Mouse (Mus musculus) liver, embryonic 16.5 days (tissue): ENCODE measurements around the gene Olfr47. TPM values are rescaled to one million over a fixed set of nuclear protein-coding genes. Genes with fewer than 3 reads are reported as not detected.
"Not testable (repeated sequence)": the region's sequence is repeated elsewhere in the genome, so short reads cannot be mapped to it uniquely, and the experiment has no call there.

Source experiments
- ATAC-seq: fragments of 200-750 bp; cut with Nextera tagmentation; 2 replicates; pipeline ENCODE4 v1.8.0; 2017; ENCODE audit warnings: low read depth, mild to moderate bottlenecking, moderate number of reproducible peaks, moderate library complexity
- H3K27ac ChIP-seq: fragments of 300-500 bp; sonication (generic); 2 replicates; pipeline ENCODE4 v1.5.1; 2014; ENCODE audit warnings: mild to moderate bottlenecking, low read length
- H3K27me3 ChIP-seq: fragments of 300-500 bp; sonication (generic); 2 replicates; pipeline ENCODE4 v1.6.1; 2014; ENCODE audit warnings: low read depth, low read length, mixed read lengths; ENCODE audit not compliant: control insufficient read depth, insufficient read depth
- H3K36me3 ChIP-seq: fragments of 300-500 bp; sonication (generic); 2 replicates; pipeline ENCODE4 v1.6.1; 2014; ENCODE audit warnings: mild to moderate bottlenecking; ENCODE audit not compliant: control insufficient read depth, insufficient read depth
- H3K4me1 ChIP-seq: fragments of 300-500 bp; sonication (generic); 2 replicates; pipeline ENCODE4 v1.6.1; 2014; ENCODE audit warnings: low read depth, low read length, mixed read lengths; ENCODE audit not compliant: control insufficient read depth
- H3K4me2 ChIP-seq: fragments of 300-500 bp; sonication (generic); 2 replicates; pipeline ENCODE4 v1.6.1; 2014; ENCODE audit warnings: low read depth, low read length, mixed read lengths
- H3K4me3 ChIP-seq: fragments of 300-500 bp; sonication (generic); 2 replicates; pipeline ENCODE4 v1.5.1; 2014; ENCODE audit warnings: low read depth, mild to moderate bottlenecking, low read length
- H3K9ac ChIP-seq: fragments of 300-500 bp; sonication (generic); 2 replicates; pipeline ENCODE4 v1.6.1; 2014; ENCODE audit warnings: low read depth, low read length
- H3K9me3 ChIP-seq: fragments of 300-500 bp; sonication (generic); replicated peaks from 2 replicates; pipeline ENCODE4 v1.6.1; 2016; ENCODE audit warnings: low read length; ENCODE audit not compliant: control insufficient read depth
- WGBS: fragments of 180-500 bp; shearing (Covaris S2); extraction: QIAGEN DNeasy Blood & Tissue Kit; methylation state at CpG from one replicate; pipeline ENCODE4 v1.1.7; 2014; ENCODE audit not compliant: insufficient replicate concordance; 5-methylcytosine and 5-hydroxymethylcytosine counted together
- polyA plus RNA-seq: library from polyadenylated mRNA; unstranded; fragments of >200 nt; fragmentation: Nextera tagmentation; extraction: Ambion mirVana; gene quantifications from 2 replicates; pipeline ENCODE4 v1.2.1, GENCODE M21; 2015

Gene Olfr47
- not detected in 2 replicates for polyA plus RNA-seq

DNA sequence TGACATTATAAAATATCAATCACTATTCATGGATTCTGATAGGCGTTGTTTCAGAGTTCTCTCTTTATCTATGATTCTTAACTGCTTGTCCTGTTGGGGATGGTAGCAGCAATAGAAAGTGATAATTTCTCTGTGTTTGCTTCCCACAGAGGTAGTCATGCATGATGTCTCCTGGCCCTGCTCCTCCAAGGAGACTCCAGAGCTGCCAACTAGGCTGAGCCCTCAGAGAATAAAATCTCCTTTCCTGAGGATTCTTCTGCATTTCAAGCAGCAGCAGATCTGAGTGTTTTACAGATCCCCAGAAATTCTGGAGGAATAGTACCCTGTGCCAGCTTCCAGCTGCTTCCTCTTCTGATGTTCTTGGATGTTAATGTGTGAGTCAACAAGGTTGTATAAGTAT lies at the start of gene Olfr47:
TSS of gene Olfr47 (plus strand) at position 275 of the 400 bp plus-strand sequence.
- H3K9me3 ChIP-seq, H3K4me2 ChIP-seq, H3K36me3 ChIP-seq, H3K27ac ChIP-seq, ATAC-seq, H3K4me1 ChIP-seq, H3K27me3 ChIP-seq, H3K9ac ChIP-seq, H3K4me3 ChIP-seq: not testable (repeated sequence)
- WGBS = 47% methylated on average over 1 of the region's 1 CpGs

DNA sequence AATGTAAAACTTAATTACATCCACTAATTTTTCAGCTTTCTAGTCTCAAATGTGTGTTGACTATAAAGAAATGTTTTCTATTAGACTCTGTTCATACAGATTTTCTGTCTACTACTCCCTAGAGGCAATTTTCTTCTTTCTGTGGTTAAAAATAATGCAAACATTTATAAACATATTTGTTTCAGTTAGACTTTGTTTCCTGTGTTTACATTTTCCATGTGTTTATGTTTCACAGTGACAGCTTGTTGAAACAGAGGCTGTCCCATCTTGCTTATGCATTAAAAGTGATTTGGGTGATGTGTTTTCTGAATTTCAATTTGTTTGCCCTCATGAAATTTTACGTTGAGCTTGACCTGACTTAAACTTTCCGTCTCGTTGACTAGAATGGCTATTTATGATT lies 40.3 kb upstream of the Olfr47 start:
- H3K4me1 ChIP-seq = no peaks in the 10 kb centered on the region
- H3K4me3 ChIP-seq = no peak overlapping the region
- no peak overlapping the region for H3K4me2 ChIP-seq
- no peak for ATAC-seq
- no peaks in the 10 kb centered on the region for H3K36me3 ChIP-seq
- no peak overlapping the region for H3K27ac ChIP-seq
- no peak overlapping the region for H3K9ac ChIP-seq
- WGBS = 52% methylated on average over 3 of the region's 3 CpGs
- H3K9me3 ChIP-seq = no peaks in the 10 kb centered on the region
- no peaks in the 10 kb centered on the region for H3K27me3 ChIP-seq

DNA sequence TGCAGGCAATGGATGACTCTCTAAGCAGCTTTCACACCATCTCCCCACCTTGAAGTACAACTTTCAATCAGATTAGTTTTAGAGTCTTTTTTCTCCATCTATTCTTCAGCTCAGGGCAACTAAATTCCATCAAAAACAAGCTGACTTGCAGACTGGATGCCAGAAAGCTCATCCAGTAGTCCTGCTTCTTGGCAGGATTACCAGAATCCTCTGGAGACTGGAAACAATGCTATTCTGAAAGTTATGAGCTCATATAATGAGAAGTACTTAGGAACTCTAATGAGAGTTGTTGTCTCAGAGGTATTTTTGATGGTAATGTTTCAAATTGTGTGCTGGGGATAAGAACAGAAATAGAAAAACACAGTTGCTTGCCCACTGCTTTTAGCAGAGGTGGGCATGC lies 34.5 kb upstream of the Olfr47 start, which contains the start of gene Olfr435:
TSS of gene Olfr435 (plus strand) at position 366 of the 400 bp plus-strand sequence.
- no peak for ATAC-seq

DNA sequence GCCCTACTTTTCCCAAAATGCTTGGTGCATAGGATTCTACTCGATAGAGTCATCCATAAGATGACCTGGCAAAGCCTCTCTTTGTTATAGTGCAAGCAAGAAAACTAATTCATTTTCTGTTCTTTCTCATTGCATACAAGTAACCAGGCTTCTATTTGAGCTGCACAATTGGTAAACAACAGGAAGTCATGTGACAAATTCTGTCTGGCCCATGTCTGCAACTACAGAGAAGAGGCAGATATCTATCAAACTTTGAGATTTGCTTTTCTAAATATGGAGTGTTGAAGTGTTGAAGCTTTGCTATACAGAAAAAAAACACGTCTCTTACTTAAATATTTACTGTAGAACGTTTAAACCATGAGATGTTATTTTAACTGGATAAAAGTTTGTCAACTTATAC lies 33.2 kb upstream of the Olfr47 start:
- Histone ChIP-seq H3K27me3 (no peaks in the 10 kb centered on the region), H3K9ac (no peak overlapping the region), H3K4me1 (no peaks in the 10 kb centered on the region), H3K9me3 (no peaks in the 10 kb centered on the region), H3K36me3 (no peaks in the 10 kb centered on the region), H3K27ac (no peak overlapping the region), H3K4me2 (no peak overlapping the region), H3K4me3 (no peak overlapping the region)
- WGBS = 40% methylated on average over 3 of the region's 3 CpGs
- no peak for ATAC-seq

More for the DNA sequence above, 34.5 kb upstream of the Olfr47 start, which contains the start of gene Olfr435:
- Histone ChIP-seq H3K9me3 (no peaks in the 10 kb centered on the region), H3K36me3 (no peaks in the 10 kb centered on the region), H3K4me3 (no peak within 1 kb of the TSS), H3K9ac (no peak within 1 kb of the TSS), H3K27ac (no peak within 1 kb of the TSS), H3K4me2 (no peak within 1 kb of the TSS), H3K27me3 (no peaks in the 10 kb centered on the region), H3K4me1 (no peaks in the 10 kb centered on the region)

DNA sequence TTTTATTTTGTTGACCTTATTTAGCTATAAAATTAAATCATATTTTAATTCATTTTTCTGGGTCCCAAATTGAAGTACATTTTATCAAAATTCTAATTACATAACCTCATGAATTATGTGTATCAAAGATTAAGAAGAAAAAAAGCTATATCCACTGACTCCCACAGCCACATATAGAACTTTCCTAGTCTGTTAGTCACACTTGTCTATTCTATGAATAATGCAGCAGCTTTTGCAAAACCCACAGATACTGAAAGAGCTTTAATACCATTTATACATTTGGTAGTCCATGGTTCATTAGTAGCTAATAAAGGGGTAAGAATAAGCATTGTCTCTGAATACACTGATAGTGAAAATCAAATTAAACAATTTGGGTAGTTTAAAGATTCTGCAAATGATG lies 28.5 kb upstream of the Olfr47 start:
- Histone ChIP-seq H3K27ac (no peak overlapping the region), H3K9ac (no peak overlapping the region)
- ATAC-seq = no peak

DNA sequence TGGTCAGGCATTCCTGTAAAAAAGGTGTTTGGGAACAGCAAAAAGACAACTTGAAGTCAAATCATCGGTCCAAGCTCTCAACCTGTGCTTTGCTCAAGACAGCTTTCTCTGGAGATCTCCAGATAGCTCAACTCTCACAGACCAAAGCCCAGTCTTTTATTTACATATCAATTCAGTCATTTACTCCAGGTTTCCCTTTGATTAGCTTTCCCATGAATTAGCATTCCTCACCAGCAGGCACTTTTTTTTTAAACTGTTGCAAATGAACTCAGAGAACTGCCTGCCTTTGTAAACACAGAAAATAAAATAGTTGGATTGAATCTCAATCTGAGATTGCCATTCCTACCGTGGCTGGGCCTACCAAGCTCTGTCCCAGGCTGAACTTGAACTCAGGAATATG lies 26.0 kb upstream of the Olfr47 start:
- 23% methylated on average over 2 of the region's 2 CpGs for WGBS
- Histone ChIP-seq H3K9me3 (no peaks in the 10 kb centered on the region), H3K36me3 (no peaks in the 10 kb centered on the region), H3K9ac (no peak overlapping the region), H3K4me2 (no peak overlapping the region), H3K4me3 (no peak overlapping the region), H3K27ac (no peak overlapping the region), H3K4me1 (no peaks in the 10 kb centered on the region), H3K27me3 (no peaks in the 10 kb centered on the region)
- ATAC-seq = no peak

More for the DNA sequence above, 28.5 kb upstream of the Olfr47 start:
- no peaks in the 10 kb centered on the region for H3K36me3 ChIP-seq
- H3K4me1 ChIP-seq = no peaks in the 10 kb centered on the region
- H3K4me3 ChIP-seq = no peak overlapping the region
- no peaks in the 10 kb centered on the region for H3K9me3 ChIP-seq
- H3K27me3 ChIP-seq = no peaks in the 10 kb centered on the region
- no peak overlapping the region for H3K4me2 ChIP-seq

DNA sequence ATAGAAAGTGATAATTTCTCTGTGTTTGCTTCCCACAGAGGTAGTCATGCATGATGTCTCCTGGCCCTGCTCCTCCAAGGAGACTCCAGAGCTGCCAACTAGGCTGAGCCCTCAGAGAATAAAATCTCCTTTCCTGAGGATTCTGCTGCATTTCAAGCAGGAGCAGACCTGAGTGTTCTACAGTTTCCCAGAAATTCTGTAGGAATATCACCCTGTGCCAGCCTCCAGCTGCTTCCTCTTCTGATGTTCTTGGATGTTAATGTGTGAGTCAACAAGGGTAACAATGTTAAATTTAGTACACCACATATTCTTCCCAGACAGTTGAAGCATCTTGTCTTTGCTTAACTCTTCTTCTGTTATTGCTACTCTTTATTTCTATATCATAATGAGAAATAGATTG lies 18.5 kb upstream of the Olfr47 start, which contains the start of gene Olfr434:
TSS of gene Olfr434 (plus strand) at position 149 of the 400 bp plus-strand sequence.
- H3K36me3 ChIP-seq, H3K27me3 ChIP-seq, H3K27ac ChIP-seq, H3K9ac ChIP-seq, H3K4me1 ChIP-seq, H3K4me3 ChIP-seq, H3K9me3 ChIP-seq, ATAC-seq, H3K4me2 ChIP-seq: not testable (repeated sequence)

DNA sequence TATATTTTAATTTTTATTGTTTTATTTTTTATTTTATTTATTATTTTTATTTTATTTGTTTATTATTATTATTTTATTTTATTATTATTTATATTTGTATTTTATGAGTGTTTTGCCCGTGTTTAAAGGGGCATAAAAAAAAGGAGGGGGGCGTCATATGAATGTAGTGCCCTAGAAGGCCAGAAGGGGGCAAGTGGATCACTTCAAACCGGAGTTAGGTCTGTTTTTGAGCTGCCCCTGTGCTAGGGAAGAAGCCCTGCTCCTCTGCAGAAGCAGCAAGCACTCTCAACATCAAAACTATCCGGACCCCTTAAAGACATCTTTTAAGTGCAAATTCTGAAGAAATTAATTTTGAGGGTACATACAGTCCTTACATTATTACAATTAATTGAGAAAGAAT lies 10.7 kb downstream of the Olfr47 start:
- 6% methylated on average over 4 of the region's 4 CpGs for WGBS
- H3K4me1 ChIP-seq = no peaks in the 10 kb centered on the region
- no peak overlapping the region for H3K4me2 ChIP-seq
- no peak for ATAC-seq
- H3K9ac ChIP-seq = no peak overlapping the region
- no peaks in the 10 kb centered on the region for H3K27me3 ChIP-seq
- H3K27ac ChIP-seq = no peak overlapping the region
- H3K4me3 ChIP-seq = no peak overlapping the region
- no peaks in the 10 kb centered on the region for H3K9me3 ChIP-seq
- H3K36me3 ChIP-seq = no peaks in the 10 kb centered on the region

DNA sequence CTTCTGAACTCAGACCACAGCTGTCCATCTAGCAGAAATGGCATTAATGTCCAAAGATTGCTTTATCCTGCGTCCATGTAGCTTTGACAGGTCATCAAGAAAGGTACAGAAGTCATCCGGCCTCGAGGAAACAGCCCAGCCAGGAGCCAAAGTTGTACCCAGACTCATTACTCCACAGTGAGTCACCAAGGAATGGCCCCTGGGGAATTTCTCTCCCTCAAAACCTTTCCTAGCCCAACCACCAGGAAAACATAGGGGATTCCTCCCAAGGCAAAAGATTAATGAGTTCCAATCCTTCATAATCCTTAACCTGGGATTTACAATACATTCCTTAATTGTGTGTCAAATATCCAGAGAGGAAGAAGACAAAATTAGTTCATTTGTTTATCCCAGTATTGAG lies 16.1 kb downstream of the Olfr47 start:
- H3K9ac ChIP-seq = no peak overlapping the region

DNA sequence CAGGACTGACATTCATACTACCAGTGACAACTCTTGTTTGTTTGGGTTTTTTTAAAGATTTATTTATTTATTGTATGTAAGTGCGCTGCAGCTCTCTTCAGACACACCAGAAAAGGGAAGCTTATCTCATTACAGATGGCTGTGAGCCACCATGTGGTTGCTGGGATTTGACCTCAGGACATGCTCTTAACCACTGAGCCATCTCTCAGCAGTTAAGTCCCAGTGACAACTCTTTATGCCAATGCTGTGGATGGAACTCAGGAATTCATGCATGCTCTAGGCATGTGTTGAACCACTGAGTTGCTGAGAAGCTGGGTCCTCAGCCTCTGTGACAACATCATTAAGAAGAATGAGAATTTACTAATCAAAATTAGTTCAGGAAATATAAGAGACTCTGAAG lies 21.7 kb downstream of the Olfr47 start:
- no peak overlapping the region for H3K9ac ChIP-seq
- no peaks in the 10 kb centered on the region for H3K9me3 ChIP-seq
- H3K27me3 ChIP-seq = no peaks in the 10 kb centered on the region
- WGBS = 14% methylated on average over 1 of the region's 1 CpGs
- no peak overlapping the region for H3K4me2 ChIP-seq
- H3K27ac ChIP-seq = no peak overlapping the region
- no peaks in the 10 kb centered on the region for H3K4me1 ChIP-seq
- no peak for ATAC-seq
- no peak overlapping the region for H3K4me3 ChIP-seq
- no peaks in the 10 kb centered on the region for H3K36me3 ChIP-seq

More for the DNA sequence above, 16.1 kb downstream of the Olfr47 start:
- no peaks in the 10 kb centered on the region for H3K27me3 ChIP-seq
- no peak for ATAC-seq
- H3K9me3 ChIP-seq = no peaks in the 10 kb centered on the region
- no peak overlapping the region for H3K27ac ChIP-seq
- no peak overlapping the region for H3K4me2 ChIP-seq
- H3K4me1 ChIP-seq = no peaks in the 10 kb centered on the region
- H3K4me3 ChIP-seq = no peak overlapping the region
- H3K36me3 ChIP-seq = no peaks in the 10 kb centered on the region
- 44% methylated on average over 3 of the region's 3 CpGs for WGBS
